Mouse (Mus musculus) brown adipose tissue, adult 24 weeks (tissue): ENCODE measurements around the gene Bfar. TPM values are rescaled to one million over a fixed set of nuclear protein-coding genes. Genes with fewer than 3 reads are reported as not detected.
"Not testable (repeated sequence)": the region's sequence is repeated elsewhere in the genome, so short reads cannot be mapped to it uniquely, and the experiment has no call there.

Experiments used
- H3K27ac ChIP-seq: fragments of 200-500 bp; replicated peaks from 2 replicates; pipeline ENCODE4 v1.5.1; 2012; ENCODE audit warnings: low read depth, mild to moderate bottlenecking, low read length
- H3K4me1 ChIP-seq: fragments of 200-500 bp; 2 replicates; pipeline ENCODE4 v1.6.1; 2012; ENCODE audit warnings: low read length, mixed read lengths; ENCODE audit not compliant: control insufficient read depth, insufficient read depth, insufficient read length
- H3K4me3 ChIP-seq: fragments of 200-500 bp; 2 replicates; pipeline ENCODE4 v1.5.1; 2012; ENCODE audit warnings: low read depth, mild to moderate bottlenecking, low read length, moderate library complexity; ENCODE audit not compliant: insufficient read depth
- polyA plus RNA-seq: library from polyadenylated mRNA; stranded (reverse); fragments of >200 nt; gene quantifications from 2 replicates; pipeline ENCODE4 v1.2.4, GENCODE M21; 2012; ENCODE audit not compliant: missing spikeins, insufficient read depth, insufficient read length

Bfar gene
- polyA plus RNA-seq, 1 experiment, result 33.6 TPM

DNA sequence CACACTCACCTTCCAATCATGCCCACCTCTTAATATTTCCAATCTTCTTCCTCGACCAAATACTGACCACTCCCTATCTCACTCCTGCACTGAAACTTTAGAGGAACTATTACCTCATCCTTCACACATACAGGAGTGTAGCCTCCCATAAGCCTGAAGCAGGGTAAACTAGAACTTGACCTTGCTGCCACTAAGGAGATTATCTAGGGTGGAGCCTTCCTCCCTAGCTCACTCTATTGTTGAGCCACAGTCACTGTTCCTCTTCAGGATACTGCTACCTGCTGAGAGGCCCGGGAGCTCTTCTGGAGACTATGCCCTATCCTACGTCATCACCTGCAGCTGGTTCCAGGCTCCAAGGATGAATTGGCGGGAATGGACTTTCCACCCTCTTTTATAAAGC lies 67.4 kb downstream of the Bfar start:
- H3K4me1 ChIP-seq, H3K4me3 ChIP-seq, H3K27ac ChIP-seq: not testable (repeated sequence)

DNA sequence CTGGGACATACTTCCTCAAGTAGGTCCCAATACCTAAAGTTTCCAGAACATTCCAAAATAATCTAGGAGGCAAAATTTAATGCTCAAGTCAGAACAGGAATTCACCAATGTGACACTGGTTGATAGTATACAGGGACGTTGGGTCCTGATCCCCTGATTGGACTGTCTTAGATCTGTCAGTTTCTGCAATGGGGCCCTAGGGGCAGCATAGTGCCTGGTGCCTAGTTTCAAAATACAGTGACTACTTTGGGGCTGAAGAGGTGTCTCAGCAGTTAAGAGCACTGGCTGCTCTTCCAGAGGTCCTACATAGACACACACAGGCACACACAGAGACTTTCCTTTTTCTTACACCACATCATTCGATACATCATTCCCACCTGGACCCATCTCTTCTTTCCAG lies 69.2 kb downstream of the Bfar start:
- Histone ChIP-seq H3K4me1 (no peaks in the 10 kb centered on the region), H3K27ac (no peak overlapping the region), H3K4me3 (no peak overlapping the region)

DNA sequence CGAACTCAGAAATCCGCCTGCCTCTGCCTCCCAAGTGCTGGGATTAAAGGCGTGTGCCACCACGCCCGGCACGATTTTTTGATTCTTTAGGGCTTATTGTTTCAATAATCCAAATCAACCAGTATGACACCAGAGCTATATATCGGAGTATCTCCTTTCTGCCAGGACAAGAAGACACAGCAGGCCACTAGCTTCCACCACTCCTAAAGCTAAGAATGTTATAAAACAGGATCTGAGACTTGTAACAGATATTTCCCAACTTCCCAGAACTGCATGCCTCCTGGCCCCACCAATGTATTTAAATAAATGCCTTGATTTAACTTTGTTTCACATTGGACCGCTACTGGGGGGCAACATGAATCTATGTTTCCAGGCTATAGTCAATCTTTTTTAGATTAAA lies 76.0 kb downstream of the Bfar start:
- no peaks in the 10 kb centered on the region for H3K4me1 ChIP-seq
- H3K27ac ChIP-seq, result no peak overlapping the region
- no peak overlapping the region for H3K4me3 ChIP-seq

DNA sequence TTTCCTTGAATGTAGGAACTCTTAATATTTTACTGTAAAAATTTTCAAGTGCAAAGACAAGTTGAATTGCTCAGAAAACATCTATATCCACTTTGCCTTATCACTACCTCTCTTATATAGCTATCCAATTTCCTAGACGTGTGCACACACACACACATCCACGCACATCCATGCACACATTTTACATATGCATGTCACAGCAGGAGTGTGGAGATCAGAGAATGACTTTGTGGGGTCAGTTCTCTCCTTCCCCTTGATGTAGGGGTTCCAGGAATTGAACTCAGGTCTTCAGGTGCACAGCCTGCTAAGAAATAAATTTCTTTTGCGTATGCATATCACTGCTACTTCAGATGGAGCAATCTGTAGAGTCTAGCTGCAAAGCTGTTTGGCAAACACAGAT lies 76.5 kb downstream of the Bfar start:
- Histone ChIP-seq H3K4me3 (no peak overlapping the region), H3K27ac (no peak overlapping the region), H3K4me1 (no peaks in the 10 kb centered on the region)

DNA sequence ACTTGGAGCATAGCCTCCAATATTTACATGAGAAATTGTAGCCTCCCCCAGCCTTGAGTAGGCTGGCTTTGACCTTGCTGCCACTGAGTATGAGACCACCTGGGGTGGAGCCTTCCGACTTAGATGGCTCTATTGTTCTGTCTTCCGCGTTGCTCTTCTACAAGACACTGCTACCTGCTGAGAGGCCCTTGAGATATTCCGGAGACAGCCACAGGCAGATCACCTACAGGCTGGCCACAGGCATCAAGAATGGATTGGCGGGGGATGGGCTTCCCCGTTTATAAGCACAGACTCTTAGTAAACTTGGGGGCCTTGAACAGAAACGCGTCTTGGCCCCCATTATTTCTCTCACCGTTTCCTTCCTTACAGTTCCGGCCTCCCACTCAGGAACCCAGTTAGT lies 77.2 kb downstream of the Bfar start:
- H3K4me3 ChIP-seq, H3K27ac ChIP-seq, H3K4me1 ChIP-seq: not testable (repeated sequence)

DNA sequence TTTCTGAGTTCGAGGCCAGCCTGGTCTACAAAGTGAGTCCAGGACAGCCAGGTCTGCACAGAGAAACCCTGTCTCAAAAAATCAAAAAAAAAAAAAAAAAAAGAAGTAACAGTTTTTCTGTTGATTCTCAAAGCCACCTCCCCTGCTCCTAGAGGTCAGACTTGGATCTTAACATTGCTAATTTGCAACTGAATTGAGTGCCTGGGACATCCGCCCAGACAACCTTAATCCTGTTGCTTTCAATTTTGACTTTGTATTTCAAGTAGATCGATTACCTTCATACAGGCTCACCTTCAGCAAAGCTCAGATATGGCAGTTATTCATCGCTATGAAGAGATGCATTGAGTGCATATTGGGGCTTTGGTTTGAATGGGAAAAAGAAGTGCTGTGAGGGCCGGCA lies 77.6 kb downstream of the Bfar start:
- Histone ChIP-seq H3K27ac (no peak overlapping the region), H3K4me3 (no peak overlapping the region), H3K4me1 (no peaks in the 10 kb centered on the region)

DNA sequence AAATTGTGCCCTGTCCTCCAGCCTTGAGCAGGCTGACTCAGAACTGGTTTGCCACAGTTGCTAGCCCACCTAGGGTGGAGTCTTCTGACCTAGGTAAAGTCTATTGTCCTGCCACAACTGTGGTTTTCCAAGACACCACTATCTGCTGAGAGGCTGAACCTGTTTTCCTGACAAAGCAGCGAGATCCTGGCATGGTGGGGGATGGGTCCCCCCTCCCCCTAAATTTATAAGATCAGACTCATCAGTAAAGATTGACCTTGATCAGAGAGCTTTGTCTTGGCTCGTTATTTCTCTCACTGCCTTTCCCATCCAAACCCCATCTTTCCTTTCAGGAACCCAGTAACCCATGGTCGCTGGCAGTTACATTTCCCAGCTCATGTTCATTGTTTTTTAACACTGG lies 78.3 kb downstream of the Bfar start:
- no peaks in the 10 kb centered on the region for H3K4me1 ChIP-seq
- no peak overlapping the region for H3K4me3 ChIP-seq
- no peak overlapping the region for H3K27ac ChIP-seq

DNA sequence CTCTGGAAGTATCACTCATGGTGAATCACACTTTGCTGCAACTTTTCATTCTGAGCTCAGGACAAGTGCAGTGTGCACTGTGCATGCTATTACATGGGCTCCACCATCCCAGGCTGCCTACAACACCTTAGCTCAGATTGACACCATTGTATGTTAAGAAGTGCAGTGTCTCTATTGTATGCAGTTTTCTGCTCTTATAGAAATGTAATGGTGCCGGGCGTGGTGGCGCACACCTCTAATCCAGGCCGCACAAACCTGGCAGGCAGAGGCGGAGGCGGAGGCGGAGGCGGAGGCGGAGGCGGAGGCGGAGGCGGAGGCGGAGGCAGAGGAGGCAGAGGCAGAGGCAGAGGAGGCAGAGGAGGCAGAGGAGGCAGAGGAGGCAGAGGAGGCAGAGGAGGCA lies 79.0 kb downstream of the Bfar start:
- H3K27ac ChIP-seq, result no peak overlapping the region
- H3K4me3 ChIP-seq, result no peak overlapping the region
- no peaks in the 10 kb centered on the region for H3K4me1 ChIP-seq

Other genes with a start within 250 kb of the Bfar start
- gene Parn, start 3.7 kb upstream of the Bfar start, polyA plus RNA-seq, result 16.9 and 18.7 TPM in 2 replicates
- 4.4 and 4.5 TPM in 2 replicates for gene 3110001I22Rik, start 71 bp downstream of the Bfar start, polyA plus RNA-seq
- gene Pla2g10, start 59.1 kb downstream of the Bfar start, polyA plus RNA-seq, result not detected in 2 replicates
- 18.9 and 21.4 TPM in 2 replicates for gene Rrn3, start 108.8 kb downstream of the Bfar start, polyA plus RNA-seq
- 105 and 155 TPM in 2 replicates for gene Ntan1, start 147.0 kb downstream of the Bfar start, polyA plus RNA-seq
- 96.7 and 119 TPM in 2 replicates for gene Pdxdc1, start 231.3 kb downstream of the Bfar start, polyA plus RNA-seq
- 2.3 and 6.7 TPM in 2 replicates for gene Mpv17l, start 231.3 kb downstream of the Bfar start, polyA plus RNA-seq